Mouse (Mus musculus): ENCODE measurements around the gene Sbk1. TPM values are rescaled to one million over a fixed set of nuclear protein-coding genes. Genes with fewer than 3 reads are reported as not detected.
"Not testable (repeated sequence)": the region's sequence is repeated elsewhere in the genome, so short reads cannot be mapped to it uniquely, and the experiment has no call there.

Sbk1 gene
- polyA plus RNA-seq, 1 experiment from 2014 or later, result 16.5 TPM

GRCm38 (mm10) chr7:126289371-126289770, 17.0 kb downstream of the Sbk1 start:
- Histone ChIP-seq H3K36me3 (ENCODE audit: control insufficient read depth, insufficient read depth, low read length) (peaks cover 19% of the 10 kb centered on the region), H3K27ac (ENCODE audit: low read length) (no peak overlapping the region), H3K9ac (ENCODE audit: low read length) (no peak overlapping the region), H3K4me3 (ENCODE audit: low read length) (no peak overlapping the region), H3K4me1 (replicated peaks; ENCODE audit: control insufficient read depth, insufficient read depth, low read length) (peaks cover 10% of the 10 kb centered on the region; the same call in 1 of the 2 replicates), H3K4me2 (ENCODE audit: low read depth, low read length) (no peak overlapping the region), H3K27me3 (ENCODE audit: control insufficient read depth, insufficient read depth, low read depth, low read length) (no peaks in the 10 kb centered on the region), H3K9me3 (ENCODE audit: control insufficient read depth, low read length) (no peaks in the 10 kb centered on the region)
- 69% methylated on average over 7 of the region's 7 CpGs for WGBS
- no peak for ATAC-seq (ENCODE audit: low read depth)

GRCm38 (mm10) chr7:126289956-126290355, 17.5 kb downstream of the Sbk1 start:
- peaks cover 19% of the 10 kb centered on the region for H3K36me3 ChIP-seq (ENCODE audit: control insufficient read depth, insufficient read depth, low read length)
- WGBS, result 93% methylated on average over 7 of the region's 7 CpGs

GRCm38 (mm10) chr7:126291681-126292545, 19.5 kb downstream of the Sbk1 start:
- peaks cover 19% of the 10 kb centered on the region for H3K36me3 ChIP-seq (ENCODE audit: control insufficient read depth, insufficient read depth, low read length)
- no peaks in the 10 kb centered on the region for H3K9me3 ChIP-seq (ENCODE audit: control insufficient read depth, low read length)
- WGBS, result 83% methylated on average over 72 of the region's 72 CpGs
- peaks cover 3% of the 10 kb centered on the region; the same call in 1 of the 2 replicates for H3K4me1 ChIP-seq (replicated peaks; ENCODE audit: control insufficient read depth, insufficient read depth, low read length)
- no peak overlapping the region for H3K9ac ChIP-seq (ENCODE audit: low read length)
- no peak overlapping the region for H3K27ac ChIP-seq (ENCODE audit: low read length)
- no peak overlapping the region for H3K4me3 ChIP-seq (ENCODE audit: low read length)
- no peak for ATAC-seq (ENCODE audit: low read depth)
- H3K27me3 ChIP-seq (ENCODE audit: control insufficient read depth, insufficient read depth, low read depth, low read length), result no peaks in the 10 kb centered on the region
- no peak overlapping the region for H3K4me2 ChIP-seq (ENCODE audit: low read depth, low read length)

More at GRCm38 (mm10) chr7:126289956-126290355, 17.5 kb downstream of the Sbk1 start:
- Histone ChIP-seq H3K4me1 (replicated peaks; ENCODE audit: control insufficient read depth, insufficient read depth, low read length) (peaks cover 10% of the 10 kb centered on the region; the same call in 1 of the 2 replicates), H3K27me3 (ENCODE audit: control insufficient read depth, insufficient read depth, low read depth, low read length) (no peaks in the 10 kb centered on the region), H3K9me3 (ENCODE audit: control insufficient read depth, low read length) (no peaks in the 10 kb centered on the region), H3K4me3 (ENCODE audit: low read length) (no peak overlapping the region), H3K4me2 (ENCODE audit: low read depth, low read length) (no peak overlapping the region), H3K27ac (ENCODE audit: low read length) (no peak overlapping the region), H3K9ac (ENCODE audit: low read length) (no peak overlapping the region)
- ATAC-seq (ENCODE audit: low read depth), result no peak

- peaks cover under 1% of the 10 kb centered on the region; the same call in 1 of the 2 replicates for H3K4me1 ChIP-seq (replicated peaks; ENCODE audit: control insufficient read depth, insufficient read depth, low read length)
- H3K9me3 ChIP-seq (ENCODE audit: control insufficient read depth, low read length), result no peaks in the 10 kb centered on the region
- H3K4me2 ChIP-seq (ENCODE audit: low read depth, low read length), result no peak overlapping the region
- 87% methylated on average over 4 of the region's 4 CpGs for WGBS
- no peak overlapping the region for H3K27ac ChIP-seq (ENCODE audit: low read length)
- H3K36me3 ChIP-seq (ENCODE audit: control insufficient read depth, insufficient read depth, low read length), result peaks cover 19% of the 10 kb centered on the region
- no peaks in the 10 kb centered on the region for H3K27me3 ChIP-seq (ENCODE audit: control insufficient read depth, insufficient read depth, low read depth, low read length)
- ATAC-seq (ENCODE audit: low read depth), result no peak
- H3K9ac ChIP-seq (ENCODE audit: low read length), result no peak overlapping the region
- no peak overlapping the region for H3K4me3 ChIP-seq (ENCODE audit: low read length)
Observed at GRCm38 (mm10) chr7:126293091-126293490, 20.7 kb downstream of the Sbk1 start.

- H3K4me1 ChIP-seq (replicated peaks; ENCODE audit: control insufficient read depth, insufficient read depth, low read length), result no peaks in the 10 kb centered on the region
- H3K9ac ChIP-seq (ENCODE audit: low read length), result no peak overlapping the region
- ATAC-seq (ENCODE audit: low read depth), result no peak
- no peaks in the 10 kb centered on the region for H3K27me3 ChIP-seq (ENCODE audit: control insufficient read depth, insufficient read depth, low read depth, low read length)
- no peaks in the 10 kb centered on the region for H3K9me3 ChIP-seq (ENCODE audit: control insufficient read depth, low read length)
- H3K36me3 ChIP-seq (ENCODE audit: control insufficient read depth, insufficient read depth, low read length), result peaks cover 6% of the 10 kb centered on the region; the same call in 1 of the 2 replicates
- no peak overlapping the region for H3K4me3 ChIP-seq (ENCODE audit: low read length)
- 67% methylated on average over 8 of the region's 8 CpGs for WGBS
- no peak overlapping the region for H3K4me2 ChIP-seq (ENCODE audit: low read depth, low read length)
- no peak overlapping the region for H3K27ac ChIP-seq (ENCODE audit: low read length)
Observed at GRCm38 (mm10) chr7:126297579-126298460, 25.4 kb downstream of the Sbk1 start.

GRCm38 (mm10) chr7:126298856-126299255, 26.4 kb downstream of the Sbk1 start:
- no peak for ATAC-seq (ENCODE audit: low read depth)
- no peak overlapping the region for H3K27ac ChIP-seq (ENCODE audit: low read length)
- no peaks in the 10 kb centered on the region for H3K9me3 ChIP-seq (ENCODE audit: control insufficient read depth, low read length)
- H3K9ac ChIP-seq (ENCODE audit: low read length), result no peak overlapping the region
- H3K36me3 ChIP-seq (ENCODE audit: control insufficient read depth, insufficient read depth, low read length), result no peaks in the 10 kb centered on the region
- no peaks in the 10 kb centered on the region for H3K27me3 ChIP-seq (ENCODE audit: control insufficient read depth, insufficient read depth, low read depth, low read length)
- no peak overlapping the region for H3K4me2 ChIP-seq (ENCODE audit: low read depth, low read length)
- H3K4me3 ChIP-seq (ENCODE audit: low read length), result no peak overlapping the region
- H3K4me1 ChIP-seq (replicated peaks; ENCODE audit: control insufficient read depth, insufficient read depth, low read length), result no peaks in the 10 kb centered on the region
- WGBS, result 59% methylated on average over 4 of the region's 4 CpGs

GRCm38 (mm10) chr7:126301831-126302230, 29.4 kb downstream of the Sbk1 start:
- H3K4me1 ChIP-seq (replicated peaks; ENCODE audit: control insufficient read depth, insufficient read depth, low read length); H3K27ac ChIP-seq (ENCODE audit: low read length); H3K4me2 ChIP-seq (ENCODE audit: low read depth, low read length); H3K9me3 ChIP-seq (ENCODE audit: control insufficient read depth, low read length); H3K36me3 ChIP-seq (ENCODE audit: control insufficient read depth, insufficient read depth, low read length); H3K27me3 ChIP-seq (ENCODE audit: control insufficient read depth, insufficient read depth, low read depth, low read length); H3K9ac ChIP-seq (ENCODE audit: low read length); H3K4me3 ChIP-seq (ENCODE audit: low read length); ATAC-seq (ENCODE audit: low read depth): not testable (repeated sequence)
- whole genome bisulfite sequencing, result 75% methylated on average over 5 of the region's 5 CpGs

GRCm38 (mm10) chr7:126311822-126312221, 39.4 kb downstream of the Sbk1 start:
- Histone ChIP-seq H3K36me3 (ENCODE audit: control insufficient read depth, insufficient read depth, low read length) (no peaks in the 10 kb centered on the region), H3K4me1 (replicated peaks; ENCODE audit: control insufficient read depth, insufficient read depth, low read length) (no peaks in the 10 kb centered on the region), H3K4me2 (ENCODE audit: low read depth, low read length) (no peak overlapping the region), H3K4me3 (ENCODE audit: low read length) (no peak overlapping the region), H3K27me3 (ENCODE audit: control insufficient read depth, insufficient read depth, low read depth, low read length) (no peaks in the 10 kb centered on the region), H3K27ac (ENCODE audit: low read length) (no peak overlapping the region), H3K9ac (ENCODE audit: low read length) (no peak overlapping the region), H3K9me3 (ENCODE audit: control insufficient read depth, low read length) (no peaks in the 10 kb centered on the region; the same call in 1 of the 2 replicates)
- ATAC-seq (ENCODE audit: low read depth), result no peak
- 77% methylated on average over 4 of the region's 4 CpGs for WGBS

- Histone ChIP-seq H3K4me2 (ENCODE audit: low read depth, low read length) (no peak overlapping the region), H3K4me3 (ENCODE audit: low read length) (no peak overlapping the region), H3K4me1 (replicated peaks; ENCODE audit: control insufficient read depth, insufficient read depth, low read length) (no peaks in the 10 kb centered on the region), H3K9me3 (ENCODE audit: control insufficient read depth, low read length) (no peaks in the 10 kb centered on the region; the same call in 1 of the 2 replicates), H3K36me3 (ENCODE audit: control insufficient read depth, insufficient read depth, low read length) (no peaks in the 10 kb centered on the region), H3K9ac (ENCODE audit: low read length) (no peak overlapping the region), H3K27me3 (ENCODE audit: control insufficient read depth, insufficient read depth, low read depth, low read length) (no peaks in the 10 kb centered on the region), H3K27ac (ENCODE audit: low read length) (no peak overlapping the region)
- ATAC-seq (ENCODE audit: low read depth), result no peak
- 44% methylated on average over 5 of the region's 5 CpGs for WGBS
Observed at GRCm38 (mm10) chr7:126313309-126313708, 40.9 kb downstream of the Sbk1 start.

Data from lung, embryonic 16.5 days (tissue).